Mouse (Mus musculus): ENCODE data around the gene Ypel2.

The Ypel2 gene

GRCm38 (mm10) chr11:86994791-86995624 lies 1.5 kb upstream of the Ypel2 start:
- DNase-seq: no peak

DNA sequence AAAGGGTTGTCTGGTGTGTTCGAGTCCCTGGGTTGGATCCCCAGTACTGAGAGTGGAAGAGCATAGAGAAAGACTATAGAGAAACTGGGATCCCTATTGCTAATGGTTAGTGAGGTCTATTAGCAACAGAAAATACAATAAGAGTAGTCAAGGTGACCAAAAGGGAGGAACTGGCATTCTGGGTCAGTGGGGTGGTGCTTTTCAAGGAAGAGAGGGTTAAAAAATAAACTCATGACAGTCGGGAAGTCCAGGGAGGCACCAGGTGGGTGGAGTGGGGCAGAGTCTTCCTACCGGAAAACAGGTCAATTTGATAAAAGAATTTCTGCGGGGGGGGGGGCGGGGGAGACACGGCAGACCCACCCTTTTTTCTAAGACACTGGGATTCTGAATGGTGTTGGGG lies 823 bp upstream of the Ypel2 start:
- no peak for DNase-seq

DNA sequence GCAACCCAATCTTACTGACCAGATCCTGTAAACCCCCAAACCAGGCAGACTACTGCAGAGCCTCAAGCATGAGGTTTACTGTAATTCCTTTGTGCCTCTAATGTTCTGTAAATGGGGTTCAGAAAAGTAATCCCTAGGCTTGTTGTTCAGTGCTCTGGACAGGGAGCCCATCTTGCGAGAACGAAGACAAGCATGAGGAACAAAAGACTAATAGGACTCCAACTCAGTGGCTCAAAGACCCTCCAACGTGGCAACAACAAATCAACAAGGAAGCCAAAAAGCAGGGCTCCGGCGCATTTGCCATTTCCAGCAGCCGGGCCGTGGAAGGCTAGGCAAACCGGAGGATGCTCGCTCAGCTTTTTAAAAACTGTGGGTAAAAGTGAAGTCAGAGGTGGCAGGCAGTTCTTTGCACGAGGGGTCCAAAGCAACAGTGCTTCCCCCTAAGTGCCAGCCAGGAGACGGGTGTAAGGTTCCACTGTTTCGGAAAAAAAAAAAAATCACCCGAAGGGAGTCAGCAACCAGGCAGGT lies 982 bp downstream of the Ypel2 start:
- DNase-seq: no peak

DNA sequence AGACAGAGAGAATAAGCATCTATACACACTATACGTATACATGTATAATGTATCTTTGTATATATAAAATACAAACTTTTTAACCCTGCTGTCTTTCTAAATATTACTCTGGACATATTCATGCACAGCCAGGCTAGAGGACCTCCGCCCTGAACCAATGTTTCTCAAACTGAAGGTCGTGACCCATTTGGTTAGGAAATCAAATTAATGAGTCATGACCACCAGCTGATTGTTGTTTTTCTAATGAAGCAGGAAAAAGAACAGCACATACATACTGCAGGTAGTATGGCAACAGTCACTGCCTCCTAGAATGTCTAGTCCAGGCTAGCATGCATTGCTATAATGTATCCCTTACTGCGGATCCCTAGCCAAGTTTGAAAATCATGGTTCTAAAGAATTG lies 2.3 kb downstream of the Ypel2 start:
- no peak for DNase-seq

GRCm38 (mm10) chr11:86990309-86990708 lies 3.2 kb downstream of the Ypel2 start:
- no peak for DNase-seq

- peak; percentile 62 for DNase-seq
These were observed 8.5 kb downstream of the Ypel2 start for GRCm38 (mm10) chr11:86984990-86985389.

GRCm38 (mm10) chr11:86983056-86983455 lies 10.5 kb downstream of the Ypel2 start:
- no peak for DNase-seq

DNA sequence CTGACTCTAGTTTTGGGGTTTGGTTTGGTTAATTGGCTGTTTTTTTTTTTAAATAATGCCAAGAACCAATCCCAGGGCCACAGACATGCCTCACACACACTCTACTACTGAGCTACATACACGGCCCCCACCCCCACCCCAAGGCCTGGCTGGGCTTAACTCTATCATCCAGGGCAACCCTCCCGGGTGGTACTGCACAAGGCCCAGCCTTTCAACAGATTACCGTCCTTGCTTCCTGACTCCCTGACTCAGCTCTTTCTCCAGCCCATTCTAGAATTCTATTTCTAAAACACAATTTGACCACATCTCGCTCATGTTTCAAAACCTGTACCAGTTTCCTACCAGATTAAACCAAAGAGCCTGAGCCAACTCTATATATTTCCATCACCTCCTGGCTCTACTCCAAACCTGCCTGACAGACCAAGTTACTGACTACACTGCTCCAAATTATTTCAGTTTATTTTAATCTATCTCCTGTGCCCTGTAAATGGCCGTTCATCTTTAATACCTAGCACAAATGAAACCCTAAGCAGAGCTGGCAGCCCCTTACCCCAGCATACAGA lies 12.2 kb downstream of the Ypel2 start:
- no peak for DNase-seq

- no peak for DNase-seq
These were observed 13.0 kb downstream of the Ypel2 start for GRCm38 (mm10) chr11:86980526-86980925.

DNA sequence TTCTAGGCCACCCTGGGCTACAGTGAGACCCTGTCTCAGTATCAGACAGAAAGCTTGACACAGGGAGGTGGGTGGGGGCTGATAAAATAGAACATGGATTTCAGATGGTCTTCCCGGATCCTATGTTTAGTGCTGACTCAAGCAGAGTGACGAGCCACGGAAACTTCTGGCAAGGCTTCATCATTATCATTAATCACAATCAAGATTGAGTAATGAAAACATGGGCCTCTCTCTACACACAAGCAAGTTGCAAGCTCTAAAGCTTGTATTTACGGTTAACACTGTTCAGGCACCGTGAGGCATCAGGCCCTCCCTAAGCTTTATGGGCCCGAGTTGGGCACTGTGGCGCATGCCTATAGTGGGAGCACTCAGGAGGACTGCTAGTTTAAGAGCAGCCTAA lies 13.7 kb downstream of the Ypel2 start:
- no peak for DNase-seq

DNA sequence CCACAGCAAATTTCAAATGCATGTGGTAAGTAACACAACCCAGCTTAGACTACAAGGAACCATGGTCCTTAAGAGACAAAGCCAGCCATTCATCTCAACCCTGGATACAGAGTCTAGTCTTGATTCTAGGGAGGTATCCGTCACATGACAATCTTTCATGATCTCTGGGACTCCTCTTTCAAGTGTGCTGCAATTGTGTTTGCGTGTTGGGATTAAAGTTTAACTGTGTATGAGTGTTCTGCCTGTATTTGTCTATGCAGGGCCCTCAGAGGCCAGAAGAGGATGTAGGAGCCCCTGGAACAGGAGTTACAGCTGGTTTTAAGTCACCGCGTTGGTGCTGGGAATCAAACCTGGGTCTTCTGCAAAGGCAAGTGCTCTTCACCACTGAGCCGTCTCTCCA lies 16.3 kb downstream of the Ypel2 start:
- no peak for DNase-seq

DNA sequence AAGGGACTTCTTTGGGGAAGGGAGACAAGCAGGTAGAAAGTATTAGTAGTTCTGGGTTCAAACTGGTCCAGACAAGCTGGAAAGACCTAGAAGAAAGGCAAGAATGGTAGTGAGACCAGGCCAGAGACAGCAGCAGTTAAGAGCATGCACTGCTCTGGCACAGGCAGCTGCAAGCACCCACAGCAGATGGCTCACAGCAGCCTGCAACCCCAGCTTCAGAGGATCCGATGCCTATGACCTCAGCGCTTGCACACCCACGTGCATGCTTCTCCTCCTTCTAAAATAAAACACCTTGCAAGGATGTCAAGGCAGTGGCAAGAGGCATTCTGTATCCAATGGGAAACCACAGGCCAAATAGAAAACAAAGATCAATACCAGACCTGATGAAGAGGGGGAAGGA lies 19.1 kb downstream of the Ypel2 start:
- DNase-seq: no peak

GRCm38 (mm10) chr11:86973255-86973654 lies 20.3 kb downstream of the Ypel2 start:
- no peak for DNase-seq

GRCm38 (mm10) chr11:86971057-86971753 lies 22.3 kb downstream of the Ypel2 start:
- no peak for DNase-seq

DNA sequence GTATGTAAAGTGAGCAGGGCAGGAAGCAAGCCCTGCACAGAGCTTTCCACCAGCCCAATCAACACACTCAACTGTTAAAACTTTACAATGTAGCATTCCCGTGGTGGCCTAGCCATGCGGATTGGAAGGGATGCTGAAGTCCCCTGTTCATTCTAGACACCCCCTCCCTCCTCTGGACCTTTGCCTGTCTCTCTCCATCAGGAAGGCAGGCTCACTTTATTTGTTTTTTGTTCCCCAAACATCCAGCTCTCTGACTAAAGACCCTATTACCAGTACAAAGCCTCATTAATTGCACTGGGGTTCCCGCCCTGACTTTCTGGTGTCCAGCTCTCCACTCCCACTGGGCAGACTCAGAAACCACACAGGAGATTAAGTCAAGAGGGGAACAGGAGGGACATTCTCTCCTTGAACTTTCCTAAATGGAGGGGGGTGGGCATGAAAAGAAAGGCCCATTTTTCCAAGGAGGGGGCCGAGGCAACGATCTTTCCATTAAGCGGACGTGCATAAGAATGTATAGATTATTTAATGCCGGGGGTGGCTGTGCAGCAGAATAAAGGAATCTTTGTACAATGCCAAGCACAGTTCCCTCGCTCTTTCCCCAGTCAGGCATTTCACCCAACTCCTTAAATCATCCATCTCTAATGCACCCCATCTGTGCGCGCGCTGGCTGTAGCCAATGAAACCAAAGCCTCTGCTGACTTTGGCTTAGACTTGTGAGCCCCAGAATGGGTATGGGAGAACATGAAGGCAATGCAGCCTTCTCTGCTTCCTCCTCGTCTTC lies 24.3 kb downstream of the Ypel2 start:
- DNase-seq: no peak

GRCm38 (mm10) chr11:86967506-86967905 lies 26.0 kb downstream of the Ypel2 start:
- DNase-seq: no peak

DNA sequence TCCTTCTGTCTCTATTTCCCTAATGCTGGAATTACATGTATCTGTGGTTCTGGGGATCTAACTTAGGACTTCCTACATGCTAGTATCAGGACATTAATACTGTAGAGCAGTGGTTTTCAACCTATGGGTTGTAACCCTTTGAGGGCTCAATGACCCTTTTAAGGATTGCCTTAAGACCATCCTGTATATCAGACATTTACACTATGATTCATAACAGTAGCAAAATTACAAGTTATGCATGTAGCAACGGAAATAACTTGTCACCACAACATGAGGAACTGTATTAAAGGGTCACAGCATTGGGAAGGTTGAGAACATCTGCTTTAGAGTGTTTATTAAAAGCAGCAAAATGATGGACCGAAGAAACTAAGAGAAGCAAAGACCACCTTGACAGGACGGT lies 26.8 kb downstream of the Ypel2 start:
- DNase-seq: no peak

DNA sequence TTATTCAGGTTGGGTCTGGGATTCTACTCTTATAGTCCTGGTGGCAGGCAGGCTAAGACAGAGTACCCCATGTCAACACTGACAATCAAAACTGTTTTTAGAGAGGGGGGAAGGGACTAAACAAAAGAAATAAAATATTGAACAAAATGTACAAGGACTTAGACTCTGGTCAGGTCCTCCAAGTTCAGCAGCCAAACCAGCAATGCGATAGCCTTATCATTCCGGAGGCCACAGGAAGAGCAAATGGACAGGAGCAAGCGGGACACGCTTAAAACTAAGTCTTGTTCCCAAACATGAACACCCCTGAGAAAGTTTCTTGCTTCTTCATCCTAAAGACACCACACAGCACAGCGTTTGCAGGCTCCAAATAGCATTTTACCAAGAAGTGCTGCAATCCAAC lies 28.4 kb downstream of the Ypel2 start:
- no peak for DNase-seq

GRCm38 (mm10) chr11:86963698-86964097 lies 29.8 kb downstream of the Ypel2 start:
- no peak for DNase-seq

GRCm38 (mm10) chr11:86963027-86963426 lies 30.5 kb downstream of the Ypel2 start:
- DNase-seq: no peak

- DNase-seq: no peak
These were observed 31.1 kb downstream of the Ypel2 start for GRCm38 (mm10) chr11:86962362-86962761.

- DNase-seq: peak; percentile 72
These were observed 31.8 kb downstream of the Ypel2 start for GRCm38 (mm10) chr11:86961510-86962303.
